Mouse (Mus musculus) MEL (cell line): Measurements from ENCODE around the gene Frmd6. TPM values are rescaled to one million over a fixed set of nuclear protein-coding genes. Genes with fewer than 3 reads are reported as not detected.

ENCODE experiments used
- DNase-seq: peaks from one replicate; pipeline ENCODE4 v3.0.0; 2011; ENCODE audit warnings: low read depth, low spot score
- H3K27ac ChIP-seq: 2 replicates; pipeline ENCODE4 v1.5.1; 2012; ENCODE audit warnings: low read depth, mild to moderate bottlenecking, control low read depth, low read length, moderate library complexity; ENCODE audit not compliant: control insufficient read depth
- H3K27me3 ChIP-seq, 2 experiments: fragments of 150-350 bp in 1 of 2; sonication (generic) in 1 of 2; 2 replicates each; pipeline ENCODE4 v1.6.1; 2012; ENCODE audit warnings: low read length in 2 of 2, mild to moderate bottlenecking in 2 of 2, improper control_type of control experiment in 1 of 2, moderate library complexity in 1 of 2; ENCODE audit not compliant: insufficient read depth in 2 of 2, control insufficient read depth in 1 of 2
- H3K36me3 ChIP-seq, 2 experiments: 2 replicates each; pipeline ENCODE4 v1.6.1; 2012 to 2014; ENCODE audit warnings: low read length in 2 of 2, improper control_type of control experiment in 1 of 2, inconsistent platforms in 1 of 2, mild to moderate bottlenecking in 1 of 2; ENCODE audit not compliant: insufficient read depth in 2 of 2, control insufficient read depth in 1 of 2
- H3K4me1 ChIP-seq, 2 experiments: fragments of 150-350 bp in 1 of 2; sonication (generic) in 1 of 2; 2 replicates each; pipeline ENCODE4 v1.6.1; 2012; ENCODE audit warnings: low read length in 2 of 2, improper control_type of control experiment in 1 of 2, mild to moderate bottlenecking in 1 of 2; ENCODE audit not compliant: insufficient read depth in 2 of 2, control insufficient read depth in 1 of 2
- H3K4me3 ChIP-seq, 2 experiments: fragments of 150-350 bp in 1 of 2; sonication (generic) in 1 of 2; 2 replicates each; pipeline ENCODE4 v1.5.1; 2012; ENCODE audit warnings: low read depth in 2 of 2, low read length in 2 of 2, mild to moderate bottlenecking in 2 of 2, moderate library complexity in 2 of 2, control low read depth in 1 of 2, improper control_type of control experiment in 1 of 2; ENCODE audit not compliant: control insufficient read depth in 1 of 2, insufficient read depth in 1 of 2
- H3K79me2 ChIP-seq: 2 replicates; pipeline ENCODE4 v1.6.1; 2012; ENCODE audit warnings: mild to moderate bottlenecking, low read length, moderate library complexity; ENCODE audit not compliant: control insufficient read depth, poor library complexity, insufficient read depth
- H3K9ac ChIP-seq: 2 replicates; pipeline ENCODE4 v1.6.1; 2012; ENCODE audit warnings: low read depth, mild to moderate bottlenecking, control low read depth, low read length, moderate library complexity; ENCODE audit not compliant: control insufficient read depth, poor library complexity, severe bottlenecking
- H3K9me3 ChIP-seq: fragments of 150-350 bp; sonication (generic); replicated peaks from 2 replicates; pipeline ENCODE4 v1.6.1; 2012; ENCODE audit warnings: mild to moderate bottlenecking, low read length, improper control_type of control experiment, moderate library complexity; ENCODE audit not compliant: insufficient read depth
- BHLHE40 ChIP-seq: IDR thresholded peaks from 2 replicates; pipeline ENCODE4 v1.6.1; 2012; ENCODE audit warnings: low read depth, mild to moderate bottlenecking, inconsistent platforms, low read length, improper control_type of control experiment, borderline replicate concordance
- CHD1 ChIP-seq: IDR thresholded peaks from 2 replicates; pipeline ENCODE4 v1.6.1; 2012; ENCODE audit warnings: low read depth, mild to moderate bottlenecking, inconsistent platforms, low read length, improper control_type of control experiment
- CHD2 ChIP-seq: IDR thresholded peaks from 2 replicates; pipeline ENCODE4 v1.6.1; 2011; ENCODE audit warnings: low read length, improper control_type of control experiment
- E2F4 ChIP-seq: IDR thresholded peaks from 2 replicates; pipeline ENCODE4 v1.6.1; 2011; ENCODE audit warnings: low read depth, low read length, improper control_type of control experiment, borderline replicate concordance
- EP300 ChIP-seq, 2 experiments: IDR thresholded peaks; 2 replicates each; pipeline ENCODE4 v1.6.1; 2011; ENCODE audit warnings: improper control_type of control experiment in 2 of 2, low read length in 2 of 2, low read depth in 1 of 2, mild to moderate bottlenecking in 1 of 2
- ETS1 ChIP-seq: IDR thresholded peaks from 2 replicates; pipeline ENCODE4 v1.6.1; 2012; ENCODE audit warnings: low read depth, mild to moderate bottlenecking, inconsistent platforms, low read length, improper control_type of control experiment, moderate library complexity
- GABPA ChIP-seq: IDR thresholded peaks from 2 replicates; pipeline ENCODE4 v1.6.1; 2012; ENCODE audit warnings: low read depth, mild to moderate bottlenecking, inconsistent platforms, low read length, improper control_type of control experiment, moderate library complexity
- KAT2A ChIP-seq: conservative IDR thresholded peaks from 2 replicates; pipeline ENCODE4 v1.6.1; 2012; ENCODE audit warnings: low read depth, low read length, improper control_type of control experiment, inconsistent platforms
- MAFK ChIP-seq: IDR thresholded peaks from 2 replicates; pipeline ENCODE4 v1.6.1; 2011; ENCODE audit warnings: low read depth, mild to moderate bottlenecking, low read length, improper control_type of control experiment, borderline replicate concordance
- MAX ChIP-seq: IDR thresholded peaks from 2 replicates; pipeline ENCODE4 v1.6.1; 2011; ENCODE audit warnings: low read length, improper control_type of control experiment
- MYC ChIP-seq: IDR thresholded peaks from 2 replicates; pipeline ENCODE4 v1.6.1; 2011; ENCODE audit warnings: low read depth, mild to moderate bottlenecking, low read length, improper control_type of control experiment, moderate library complexity
- NELFE ChIP-seq: IDR thresholded peaks from 2 replicates; pipeline ENCODE4 v1.6.1; 2011; ENCODE audit warnings: low read depth, low read length, improper control_type of control experiment
- NRF1 ChIP-seq: IDR thresholded peaks from 2 replicates; pipeline ENCODE4 v1.6.1; 2014; ENCODE audit warnings: low read depth, mild to moderate bottlenecking, inconsistent platforms, low read length, improper control_type of control experiment, moderate library complexity; ENCODE audit not compliant: poor library complexity, insufficient read depth, severe bottlenecking
- RCOR1 ChIP-seq: IDR thresholded peaks from 2 replicates; pipeline ENCODE4 v1.6.1; 2012; ENCODE audit warnings: low read depth, mild to moderate bottlenecking, inconsistent platforms, low read length, improper control_type of control experiment
- SMC3 ChIP-seq: IDR thresholded peaks from 2 replicates; pipeline ENCODE4 v1.6.1; 2011; ENCODE audit warnings: low read depth, low read length, improper control_type of control experiment
- TCF12 ChIP-seq: IDR thresholded peaks from 2 replicates; pipeline ENCODE4 v1.6.1; 2014; ENCODE audit warnings: low read depth, mild to moderate bottlenecking, inconsistent platforms, low read length, improper control_type of control experiment, moderate library complexity
- UBTF ChIP-seq: IDR thresholded peaks from 2 replicates; pipeline ENCODE4 v1.6.1; 2012; ENCODE audit warnings: low read depth, mild to moderate bottlenecking, inconsistent platforms, low read length, improper control_type of control experiment, moderate library complexity, borderline replicate concordance; ENCODE audit not compliant: insufficient read depth
- USF2 ChIP-seq, 2 experiments: IDR thresholded peaks; 2 replicates each; pipeline ENCODE4 v1.6.1; 2011 to 2012; ENCODE audit warnings: improper control_type of control experiment in 2 of 2, low read length in 2 of 2, borderline replicate concordance in 1 of 2, inconsistent platforms in 1 of 2, low read depth in 1 of 2, mild to moderate bottlenecking in 1 of 2; ENCODE audit not compliant: insufficient read depth in 1 of 2
- ZC3H11A ChIP-seq: IDR thresholded peaks from 2 replicates; pipeline ENCODE4 v1.6.1; 2012; ENCODE audit warnings: low read depth, mild to moderate bottlenecking, inconsistent platforms, low read length, improper control_type of control experiment
- ZMIZ1 ChIP-seq: IDR thresholded peaks from 2 replicates; pipeline ENCODE4 v1.6.1; 2012; ENCODE audit warnings: low read depth, mild to moderate bottlenecking, inconsistent platforms, low read length, improper control_type of control experiment, moderate library complexity
- ZNF384 ChIP-seq: IDR thresholded peaks from 2 replicates; pipeline ENCODE4 v1.6.1; 2012; ENCODE audit warnings: low read depth, mild to moderate bottlenecking, inconsistent platforms, low read length, improper control_type of control experiment
- polyA plus RNA-seq, 2 experiments: library from polyadenylated mRNA; stranded (reverse) in 1 of 2; unstranded in 1 of 2; fragments of >175 nt in 1 of 2; fragments of >200 nt in 1 of 2; gene quantifications; 2 replicates each; pipeline versions ENCODE4 v1.2.1 to v1.2.4; 2012; ENCODE audit warnings: low replicate concordance in 2 of 2, low read depth in 1 of 2; ENCODE audit not compliant: insufficient read length in 2 of 2, insufficient read depth in 1 of 2, missing spikeins in 1 of 2
- total RNA-seq: library from RNA; depleted of rRNA; stranded (reverse); fragments of 300-350 nt; gene quantifications from 2 replicates; pipeline ENCODE4 v1.2.3, GENCODE M21; 2012

The Frmd6 gene
- total and polyA plus RNA-seq, 3 experiments = 3.7 to 5.0 TPM; not detected in 1

DNA sequence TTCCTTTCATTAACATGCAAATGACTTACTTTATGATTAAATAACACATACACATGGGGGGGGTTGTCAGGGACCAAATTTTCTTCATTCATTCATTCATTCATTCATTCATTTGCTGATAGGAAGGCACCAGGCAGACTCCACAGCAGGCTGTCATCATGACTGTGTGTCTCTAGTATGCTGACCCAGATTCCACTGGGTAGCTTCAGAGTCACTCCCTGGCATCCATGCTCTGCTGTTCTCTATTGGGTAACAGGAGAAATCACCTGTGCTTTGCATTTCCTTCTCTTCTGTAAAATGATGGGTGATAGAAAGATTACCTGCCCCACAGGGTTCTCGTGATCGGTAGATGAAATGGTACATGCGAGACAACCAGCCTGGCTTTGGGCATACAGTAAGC is 7.7 kb downstream of the Frmd6 start:
- H3K9ac ChIP-seq = no peak overlapping the region
- H3K9me3 ChIP-seq = no peaks in the 10 kb centered on the region
- no peak overlapping the region for H3K4me3 ChIP-seq
- no peaks in the 10 kb centered on the region for H3K79me2 ChIP-seq
- no peak overlapping the region for H3K27ac ChIP-seq
- peaks cover 2 to 4% of the 10 kb centered on the region in 2 experiments for H3K4me1 ChIP-seq
- TF ChIP-seq GABPA = no peak
- H3K36me3 ChIP-seq = peaks cover 0 to 9% of the 10 kb centered on the region in 2 experiments; a peak in 2 of 4 replicates
- DNase-seq = no peak
- H3K27me3 ChIP-seq = no peaks in the 10 kb centered on the region

DNA sequence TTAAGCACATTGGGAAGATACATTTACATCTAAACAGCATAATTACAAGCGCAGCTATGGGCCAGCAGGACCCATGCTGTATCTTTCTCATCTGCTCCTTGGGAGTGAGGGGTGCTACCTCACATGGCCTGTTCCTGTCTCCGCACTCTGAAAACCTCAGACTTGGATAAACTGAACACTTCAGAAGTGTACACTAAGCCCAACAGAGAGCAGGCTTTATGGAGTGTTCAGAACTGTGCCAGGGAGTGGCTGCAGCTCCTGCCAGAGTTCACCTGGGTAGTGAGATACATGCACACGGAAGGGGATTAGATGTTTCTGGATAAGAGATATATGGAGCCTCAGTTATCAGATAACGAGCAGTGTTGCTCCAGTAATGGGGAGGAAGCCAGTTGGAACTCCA is 8.7 kb downstream of the Frmd6 start:
- no peaks in the 10 kb centered on the region for H3K79me2 ChIP-seq
- H3K9ac ChIP-seq = no peak overlapping the region
- peaks cover 2 to 4% of the 10 kb centered on the region in 2 experiments for H3K4me1 ChIP-seq
- no peak for DNase-seq
- no peak overlapping the region for H3K27ac ChIP-seq
- H3K9me3 ChIP-seq = no peaks in the 10 kb centered on the region
- peaks cover 0 to 9% of the 10 kb centered on the region in 2 experiments; a peak in 2 of 4 replicates for H3K36me3 ChIP-seq
- H3K27me3 ChIP-seq = no peaks in the 10 kb centered on the region
- H3K4me3 ChIP-seq = no peak overlapping the region
- no peak for TF ChIP-seq MYC
- no peak for TF ChIP-seq TCF12
- TF ChIP-seq MAFK = no peak
- no peak for TF ChIP-seq EP300 (IDR thresholded peaks at IDR 0.05; ENCODE audit: low read depth in 1 of 2, low read length in 2 of 2)
- no peak for TF ChIP-seq MAX

DNA sequence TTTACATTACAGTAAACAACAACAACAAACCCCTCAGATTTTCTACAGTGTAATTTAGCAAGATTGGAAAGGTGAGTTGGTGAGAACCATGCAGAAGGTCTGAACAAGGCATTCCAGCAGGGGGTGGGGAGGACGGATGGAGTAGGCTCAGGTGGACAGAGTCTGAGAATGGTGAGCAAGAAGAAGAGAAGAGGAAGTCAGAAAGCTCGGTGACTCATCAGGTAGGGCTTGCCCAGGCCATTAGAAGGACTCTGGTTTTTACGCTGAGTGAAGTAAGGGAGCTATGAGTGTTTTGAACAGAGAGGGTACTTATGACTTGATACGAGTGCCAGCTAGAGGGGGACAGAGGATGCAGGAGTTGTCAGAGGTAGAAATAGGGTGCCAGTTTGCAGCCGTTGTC is 9.7 kb downstream of the Frmd6 start:
- Histone ChIP-seq H3K9me3 (no peaks in the 10 kb centered on the region), H3K4me3 (no peak overlapping the region), H3K27me3 (no peaks in the 10 kb centered on the region), H3K4me1 (peaks cover 2 to 4% of the 10 kb centered on the region in 2 experiments), H3K36me3 (peaks cover 0 to 9% of the 10 kb centered on the region in 2 experiments; a peak in 2 of 4 replicates), H3K9ac (no peak overlapping the region), H3K27ac (no peak overlapping the region), H3K79me2 (no peaks in the 10 kb centered on the region)
- DNase-seq = peak; percentile 9
- TF ChIP-seq BHLHE40 (no peak), RCOR1 (no peak), SMC3 (no peak), CHD1 (no peak), MYC (no peak), E2F4 (no peak), KAT2A (no peak), UBTF (no peak), MAX (no peak), ZC3H11A (no peak), NRF1 (no peak), NELFE (no peak), ZMIZ1 (no peak), ETS1 (no peak), GABPA (no peak), ZNF384 (no peak), USF2 (IDR thresholded peaks at IDR 0.05; ENCODE audit: borderline replicate concordance in 1 of 2, insufficient read depth in 1 of 2, low read depth in 1 of 2, low read length in 2 of 2) (no peak), CHD2 (no peak), MAFK (no peak)
